Mouse (Mus musculus): ENCODE measurements around the gene Ifnlr1. TPM values are rescaled to one million over a fixed set of nuclear protein-coding genes. Genes with fewer than 3 reads are reported as not detected.

The Ifnlr1 gene
- polyA plus RNA-seq, 1 experiment from 2014 or later = 2.9 TPM

- Histone ChIP-seq H3K27ac (ENCODE audit: low read depth) (0 out of 2 replicates have a peak overlapping the region, but pooled peaks have one; percentile 27), H3K4me1 (replicated peaks; ENCODE audit: control insufficient read depth, insufficient read depth, low read length) (peaks cover 14% of the 10 kb centered on the region), H3K9me3 (ENCODE audit: control insufficient read depth, low read length) (peaks cover 9% of the 10 kb centered on the region; the same call in 1 of the 2 replicates), H3K36me3 (ENCODE audit: control insufficient read depth, insufficient read depth, low read length) (peaks cover 5% of the 10 kb centered on the region; the same call in 1 of the 2 replicates), H3K9ac (ENCODE audit: low read length) (no peak overlapping the region), H3K4me2 (ENCODE audit: low read length) (no peak overlapping the region), H3K4me3 (ENCODE audit: low read depth, low read length) (no peak overlapping the region), H3K27me3 (replicated peaks; ENCODE audit: control insufficient read depth, insufficient read depth, low read length) (no peaks in the 10 kb centered on the region; the same call in 1 of the 2 replicates)
- 57% methylated on average over 7 of the region's 7 CpGs for WGBS
- DNase-seq (ENCODE audit: low spot score) (no peak), ATAC-seq (replicated peaks; ENCODE audit: low FRiP score, low TSS enrichment, low read depth) (peak; percentile 40; the same call in 1 of the 2 replicates)
These were observed 53.1 kb downstream of the Ifnlr1 start for GRCm38 (mm10) chr4:135739148-135739547.

DNA sequence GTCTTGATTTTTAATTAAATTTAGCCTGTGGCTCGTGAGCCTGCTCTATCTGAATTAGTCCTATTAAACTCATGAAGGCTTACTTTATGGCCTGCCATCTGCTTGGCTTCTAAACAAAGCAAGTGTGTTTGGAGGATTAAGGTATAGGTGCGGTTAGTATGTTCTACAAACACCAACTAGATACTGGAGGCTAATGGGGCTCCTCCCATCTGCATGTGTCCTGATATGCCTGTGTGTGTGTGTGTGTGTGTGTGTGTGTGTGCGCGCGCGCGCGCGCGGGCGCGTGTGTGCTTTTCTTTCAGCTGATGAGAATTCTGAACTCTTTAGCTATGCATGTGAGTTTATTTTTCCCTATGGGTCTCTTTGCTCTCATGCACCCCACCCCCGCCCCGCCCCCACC, 53.6 kb downstream of the Ifnlr1 start:
- H3K9ac ChIP-seq (ENCODE audit: low read length) = no peak overlapping the region
- no peak overlapping the region for H3K27ac ChIP-seq (ENCODE audit: low read depth)
- H3K9me3 ChIP-seq (ENCODE audit: control insufficient read depth, low read length) = peaks cover 4% of the 10 kb centered on the region; the same call in 1 of the 2 replicates
- peaks cover 3% of the 10 kb centered on the region; the same call in 1 of the 2 replicates for H3K36me3 ChIP-seq (ENCODE audit: control insufficient read depth, insufficient read depth, low read length)
- H3K27me3 ChIP-seq (replicated peaks; ENCODE audit: control insufficient read depth, insufficient read depth, low read length) = no peaks in the 10 kb centered on the region; the same call in 1 of the 2 replicates
- 78% methylated on average over 14 of the region's 14 CpGs for WGBS
- DNase-seq (ENCODE audit: low spot score) = no peak
- no peak for ATAC-seq (replicated peaks; ENCODE audit: low FRiP score, low TSS enrichment, low read depth)
- peaks cover 19% of the 10 kb centered on the region for H3K4me1 ChIP-seq (replicated peaks; ENCODE audit: control insufficient read depth, insufficient read depth, low read length)
- no peak overlapping the region for H3K4me2 ChIP-seq (ENCODE audit: low read length)
- H3K4me3 ChIP-seq (ENCODE audit: low read depth, low read length) = no peak overlapping the region

DNA sequence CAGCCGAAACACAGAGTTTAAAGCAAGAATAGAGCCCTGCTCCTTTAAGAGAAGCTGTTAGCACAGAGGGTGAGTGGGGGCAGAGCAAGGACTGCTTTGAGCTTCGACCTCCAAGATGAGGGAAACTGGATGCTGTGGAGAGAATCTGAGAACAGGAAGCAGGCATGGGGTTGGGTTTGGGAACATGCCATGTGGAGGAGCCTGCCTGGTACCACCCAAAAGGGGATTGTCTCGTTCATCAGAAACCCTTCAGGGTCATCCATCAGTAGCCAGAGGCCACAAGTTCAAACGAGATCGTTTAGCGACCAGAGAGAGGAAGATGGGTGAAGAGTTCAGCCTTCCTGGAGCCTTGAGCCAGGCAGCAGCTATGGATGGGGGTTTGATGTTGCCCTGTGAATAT, 57.4 kb downstream of the Ifnlr1 start:
- no peaks in the 10 kb centered on the region for H3K36me3 ChIP-seq (ENCODE audit: control insufficient read depth, insufficient read depth, low read length)
- peaks cover 3% of the 10 kb centered on the region; the same call in 1 of the 2 replicates for H3K27me3 ChIP-seq (replicated peaks; ENCODE audit: control insufficient read depth, insufficient read depth, low read length)
- H3K4me2 ChIP-seq (ENCODE audit: low read length) = no peak overlapping the region
- 20% methylated on average over 6 of the region's 6 CpGs for WGBS
- ATAC-seq (replicated peaks; ENCODE audit: low FRiP score, low TSS enrichment, low read depth) = no peak
- no peak for DNase-seq (ENCODE audit: low spot score)
- no peak overlapping the region for H3K9ac ChIP-seq (ENCODE audit: low read length)
- no peaks in the 10 kb centered on the region for H3K9me3 ChIP-seq (ENCODE audit: control insufficient read depth, low read length)
- no peak overlapping the region for H3K27ac ChIP-seq (ENCODE audit: low read depth)
- no peak overlapping the region for H3K4me3 ChIP-seq (ENCODE audit: low read depth, low read length)
- peaks cover 18% of the 10 kb centered on the region for H3K4me1 ChIP-seq (replicated peaks; ENCODE audit: control insufficient read depth, insufficient read depth, low read length)

- no peak overlapping the region for H3K4me2 ChIP-seq (ENCODE audit: low read length)
- H3K36me3 ChIP-seq (ENCODE audit: control insufficient read depth, insufficient read depth, low read length) = no peaks in the 10 kb centered on the region
- ATAC-seq (replicated peaks; ENCODE audit: low FRiP score, low TSS enrichment, low read depth) = peak; percentile 46; the same call in 1 of the 2 replicates
- no peaks in the 10 kb centered on the region for H3K9me3 ChIP-seq (ENCODE audit: control insufficient read depth, low read length)
- 15% methylated on average over 16 of the region's 16 CpGs for WGBS
- peaks cover 3% of the 10 kb centered on the region; the same call in 1 of the 2 replicates for H3K27me3 ChIP-seq (replicated peaks; ENCODE audit: control insufficient read depth, insufficient read depth, low read length)
- peaks cover 18% of the 10 kb centered on the region for H3K4me1 ChIP-seq (replicated peaks; ENCODE audit: control insufficient read depth, insufficient read depth, low read length)
- no peak overlapping the region for H3K9ac ChIP-seq (ENCODE audit: low read length)
- H3K4me3 ChIP-seq (ENCODE audit: low read depth, low read length) = no peak overlapping the region
- no peak overlapping the region; the same call in 1 of the 2 replicates for H3K27ac ChIP-seq (ENCODE audit: low read depth)
- DNase-seq (ENCODE audit: low spot score) = no peak
These were observed 58.8 kb downstream of the Ifnlr1 start for GRCm38 (mm10) chr4:135744726-135745448.

GRCm38 (mm10) chr4:135745613-135746012, 59.5 kb downstream of the Ifnlr1 start:
- Histone ChIP-seq H3K4me3 (ENCODE audit: low read depth, low read length) (no peak overlapping the region), H3K27ac (ENCODE audit: low read depth) (no peak overlapping the region), H3K9me3 (ENCODE audit: control insufficient read depth, low read length) (no peaks in the 10 kb centered on the region), H3K9ac (ENCODE audit: low read length) (no peak overlapping the region), H3K36me3 (ENCODE audit: control insufficient read depth, insufficient read depth, low read length) (no peaks in the 10 kb centered on the region), H3K4me1 (replicated peaks; ENCODE audit: control insufficient read depth, insufficient read depth, low read length) (peaks cover 18% of the 10 kb centered on the region), H3K4me2 (ENCODE audit: low read length) (no peak overlapping the region), H3K27me3 (replicated peaks; ENCODE audit: control insufficient read depth, insufficient read depth, low read length) (peaks cover 3% of the 10 kb centered on the region; the same call in 1 of the 2 replicates)
- ATAC-seq (replicated peaks; ENCODE audit: low FRiP score, low TSS enrichment, low read depth) = no peak
- 69% methylated on average over 10 of the region's 10 CpGs for WGBS
- DNase-seq (ENCODE audit: low spot score) = no peak

DNA sequence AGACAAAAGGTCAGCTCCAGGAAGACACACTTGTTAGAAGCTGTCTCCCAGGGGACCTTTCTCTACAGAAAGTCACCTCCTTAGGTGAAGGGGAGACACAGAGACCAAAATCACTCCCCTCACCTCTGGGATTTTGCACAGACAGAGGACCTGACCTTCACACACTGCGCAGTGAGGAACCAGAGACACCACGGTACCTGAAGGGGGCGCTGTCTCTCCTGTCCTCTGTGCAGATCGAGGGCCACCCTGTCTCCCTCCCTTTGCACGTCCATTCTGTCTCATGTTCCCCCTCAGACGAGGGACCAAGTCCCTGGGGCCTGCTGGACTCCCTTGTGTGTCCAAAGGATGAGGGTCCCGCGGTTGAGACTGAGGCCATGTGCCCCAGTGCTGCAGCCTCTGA, 64.8 kb downstream of the Ifnlr1 start:
- ATAC-seq (replicated peaks; ENCODE audit: low FRiP score, low TSS enrichment, low read depth) (no peak), DNase-seq (ENCODE audit: low spot score) (no peak)
- Histone ChIP-seq H3K9ac (ENCODE audit: low read length) (no peak overlapping the region), H3K36me3 (ENCODE audit: control insufficient read depth, insufficient read depth, low read length) (no peaks in the 10 kb centered on the region), H3K4me1 (replicated peaks; ENCODE audit: control insufficient read depth, insufficient read depth, low read length) (no peaks in the 10 kb centered on the region), H3K27ac (ENCODE audit: low read depth) (no peak overlapping the region), H3K27me3 (replicated peaks; ENCODE audit: control insufficient read depth, insufficient read depth, low read length) (0 out of 2 replicates have a peak, but pooled peaks cover 3% of the 10 kb centered on the region), H3K4me3 (ENCODE audit: low read depth, low read length) (no peak overlapping the region), H3K4me2 (ENCODE audit: low read length) (no peak overlapping the region), H3K9me3 (ENCODE audit: control insufficient read depth, low read length) (peaks cover 6% of the 10 kb centered on the region; the same call in 1 of the 2 replicates)
- 80% methylated on average over 8 of the region's 8 CpGs for WGBS

DNA sequence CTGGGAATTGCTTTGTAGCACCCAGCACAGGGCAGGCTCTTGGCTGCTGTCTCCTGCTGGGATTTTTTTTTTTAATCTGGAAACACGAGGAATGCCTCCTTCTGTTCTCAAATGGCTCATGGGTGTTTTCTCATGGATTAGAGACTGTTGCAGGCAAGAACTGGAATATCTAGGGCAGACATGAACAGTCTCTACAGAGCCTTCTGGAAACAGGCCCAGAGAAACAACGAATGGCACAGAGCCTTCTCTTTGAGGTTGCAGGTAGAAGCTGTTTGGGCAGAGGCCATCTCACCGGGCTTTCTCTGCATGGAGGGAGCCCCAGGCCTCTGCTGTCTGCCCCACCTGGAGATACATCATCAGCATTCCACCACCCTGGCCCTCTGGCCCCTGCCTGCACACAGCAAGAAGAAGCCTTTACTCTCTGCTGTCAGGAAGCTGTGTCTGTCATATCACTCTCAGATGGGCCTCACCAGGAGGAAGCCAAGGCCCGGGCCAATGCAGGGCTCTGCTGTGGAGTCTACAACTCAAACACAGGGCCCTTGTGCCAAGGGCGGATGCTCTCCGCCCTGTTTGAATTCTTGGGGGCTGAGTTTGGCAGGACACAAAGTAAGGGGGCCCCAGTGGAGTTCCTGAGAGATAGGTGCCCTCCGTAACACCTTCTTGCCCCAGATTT, 66.2 kb downstream of the Ifnlr1 start:
- Histone ChIP-seq H3K9ac (ENCODE audit: low read length) (no peak overlapping the region), H3K27ac (ENCODE audit: low read depth) (peak overlapping the region; percentile 66), H3K36me3 (ENCODE audit: control insufficient read depth, insufficient read depth, low read length) (no peaks in the 10 kb centered on the region), H3K4me3 (ENCODE audit: low read depth, low read length) (no peak overlapping the region), H3K4me2 (ENCODE audit: low read length) (no peak overlapping the region), H3K9me3 (ENCODE audit: control insufficient read depth, low read length) (peaks cover 6% of the 10 kb centered on the region; the same call in 1 of the 2 replicates), H3K27me3 (replicated peaks; ENCODE audit: control insufficient read depth, insufficient read depth, low read length) (no peaks in the 10 kb centered on the region), H3K4me1 (replicated peaks; ENCODE audit: control insufficient read depth, insufficient read depth, low read length) (no peaks in the 10 kb centered on the region)
- ATAC-seq (replicated peaks; ENCODE audit: low FRiP score, low TSS enrichment, low read depth) = peak; percentile 65
- DNase-seq (ENCODE audit: low spot score) = no peak
- 61% methylated on average over 7 of the region's 7 CpGs for WGBS

- Histone ChIP-seq H3K27ac (ENCODE audit: low read depth) (peak overlapping the region; percentile 66; the same call in 1 of the 2 replicates), H3K9me3 (ENCODE audit: control insufficient read depth, low read length) (peaks cover 6% of the 10 kb centered on the region; the same call in 1 of the 2 replicates), H3K27me3 (replicated peaks; ENCODE audit: control insufficient read depth, insufficient read depth, low read length) (no peaks in the 10 kb centered on the region), H3K4me2 (ENCODE audit: low read length) (no peak overlapping the region), H3K4me1 (replicated peaks; ENCODE audit: control insufficient read depth, insufficient read depth, low read length) (no peaks in the 10 kb centered on the region), H3K9ac (ENCODE audit: low read length) (no peak overlapping the region), H3K4me3 (ENCODE audit: low read depth, low read length) (no peak overlapping the region), H3K36me3 (ENCODE audit: control insufficient read depth, insufficient read depth, low read length) (no peaks in the 10 kb centered on the region)
- 59% methylated on average over 8 of the region's 8 CpGs for WGBS
- peak; percentile 86 for ATAC-seq (replicated peaks; ENCODE audit: low FRiP score, low TSS enrichment, low read depth)
- DNase-seq (ENCODE audit: low spot score) = no peak
These were observed 66.7 kb downstream of the Ifnlr1 start for GRCm38 (mm10) chr4:135752779-135753164.
